Mouse (Mus musculus) small intestine, adult 2 months (tissue): ENCODE measurements around the gene Itgb1bp1.

Experiments
- CTCF ChIP-seq: fragments of 200-500 bp; IDR thresholded peaks from 2 replicates; pipeline ENCODE4 v1.5.1; 2012; ENCODE audit warnings: low read depth, mild to moderate bottlenecking, control low read depth, inconsistent platforms, low read length, moderate library complexity, mixed read lengths; ENCODE audit not compliant: insufficient replicate concordance, insufficient read length; ENCODE audit errors: extremely low read depth
- POLR2A ChIP-seq: fragments of 200-500 bp; IDR thresholded peaks from 2 replicates; pipeline ENCODE4 v1.6.1; 2012; ENCODE audit warnings: low read depth, mild to moderate bottlenecking, control low read depth, inconsistent platforms, low read length, moderate library complexity

DNA sequence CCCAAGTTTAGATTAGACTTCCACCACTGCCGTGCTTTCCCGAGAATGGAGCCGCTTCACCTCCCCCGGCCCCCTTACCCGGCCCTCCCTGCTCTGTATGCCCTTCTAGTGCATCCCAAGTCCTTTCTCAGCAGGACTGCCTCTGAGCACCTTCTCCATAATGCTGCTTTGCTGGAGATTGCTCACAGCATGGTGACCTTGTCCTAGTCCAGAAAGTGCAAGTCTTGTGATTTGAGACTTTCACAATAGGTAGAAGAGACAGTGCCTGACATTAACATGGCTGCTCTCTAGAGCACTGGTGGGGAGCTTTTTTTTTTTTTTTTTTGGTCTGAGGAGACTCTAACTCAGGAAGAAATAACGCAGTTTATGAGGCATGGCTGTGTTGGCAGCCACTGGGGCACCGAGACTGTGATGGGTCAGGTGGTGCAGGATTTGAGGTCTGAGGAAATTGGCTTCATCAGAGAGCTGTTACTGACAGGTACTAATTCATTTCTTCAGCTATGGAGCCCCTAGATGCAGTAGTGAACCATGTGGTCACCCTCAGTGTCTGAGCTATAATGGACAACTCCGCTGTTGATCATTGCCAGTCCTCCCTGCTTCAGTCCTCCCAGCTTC lies 71.4 kb downstream of the Itgb1bp1 start:
- TF ChIP-seq POLR2A: no peak
- no peak for TF ChIP-seq CTCF
